Mouse (Mus musculus): ENCODE results near the gene Fam25c. TPM values are rescaled to one million over a fixed set of nuclear protein-coding genes. Genes with fewer than 3 reads are reported as not detected.

The Fam25c gene
- polyA plus RNA-seq, 1 experiment from 2014 or later, result not detected

GRCm38 (mm10) chr14:34382921-34383704, 27.9 kb upstream of the Fam25c start:
- Histone ChIP-seq H3K9ac (replicated peaks; ENCODE audit: low read depth, low read length) (no peak overlapping the region), H3K4me2 (replicated peaks; ENCODE audit: low read depth, low read length) (no peak overlapping the region), H3K27me3 (ENCODE audit: control insufficient read depth, insufficient read depth, low read length) (no peaks in the 10 kb centered on the region), H3K36me3 (ENCODE audit: control insufficient read depth, insufficient read depth, low read length) (no peaks in the 10 kb centered on the region), H3K27ac (ENCODE audit: low read length) (no peak overlapping the region), H3K9me3 (ENCODE audit: control insufficient read depth, low read depth, low read length) (no peaks in the 10 kb centered on the region), H3K4me1 (ENCODE audit: control insufficient read depth, insufficient read depth, low read length) (peaks cover 5% of the 10 kb centered on the region; the same call in 1 of the 2 replicates), H3K4me3 (ENCODE audit: low read depth, low read length) (no peak overlapping the region)
- WGBS, result 91% methylated on average over 9 of the region's 9 CpGs
- ATAC-seq (ENCODE audit: insufficient number of reproducible peaks, insufficient read depth, low FRiP score, low read depth), result no peak

GRCm38 (mm10) chr14:34378560-34379331, 23.5 kb upstream of the Fam25c start:
- no peaks in the 10 kb centered on the region for H3K9me3 ChIP-seq (ENCODE audit: control insufficient read depth, low read depth, low read length)
- H3K4me2 ChIP-seq (replicated peaks; ENCODE audit: low read depth, low read length), result no peak overlapping the region
- no peaks in the 10 kb centered on the region for H3K27me3 ChIP-seq (ENCODE audit: control insufficient read depth, insufficient read depth, low read length)
- WGBS, result 30% methylated on average over 11 of the region's 11 CpGs
- H3K27ac ChIP-seq (ENCODE audit: low read length), result peak overlapping the region; percentile 62; the same call in 1 of the 2 replicates
- H3K36me3 ChIP-seq (ENCODE audit: control insufficient read depth, insufficient read depth, low read length), result no peaks in the 10 kb centered on the region
- peak; percentile 59; the same call in 1 of the 2 replicates for ATAC-seq (ENCODE audit: insufficient number of reproducible peaks, insufficient read depth, low FRiP score, low read depth)
- peaks cover 15% of the 10 kb centered on the region; the same call in 1 of the 2 replicates for H3K4me1 ChIP-seq (ENCODE audit: control insufficient read depth, insufficient read depth, low read length)
- H3K4me3 ChIP-seq (ENCODE audit: low read depth, low read length), result no peak overlapping the region
- no peak overlapping the region for H3K9ac ChIP-seq (replicated peaks; ENCODE audit: low read depth, low read length)

- H3K4me2 ChIP-seq (replicated peaks; ENCODE audit: low read depth, low read length), result no peak overlapping the region
- H3K36me3 ChIP-seq (ENCODE audit: control insufficient read depth, insufficient read depth, low read length), result no peaks in the 10 kb centered on the region
- H3K27me3 ChIP-seq (ENCODE audit: control insufficient read depth, insufficient read depth, low read length), result no peaks in the 10 kb centered on the region
- WGBS, result 74% methylated on average over 4 of the region's 4 CpGs
- ATAC-seq (ENCODE audit: insufficient number of reproducible peaks, insufficient read depth, low FRiP score, low read depth), result no peak
- no peak overlapping the region for H3K4me3 ChIP-seq (ENCODE audit: low read depth, low read length)
- no peak overlapping the region for H3K27ac ChIP-seq (ENCODE audit: low read length)
- no peak overlapping the region for H3K9ac ChIP-seq (replicated peaks; ENCODE audit: low read depth, low read length)
- H3K4me1 ChIP-seq (ENCODE audit: control insufficient read depth, insufficient read depth, low read length), result peaks cover 16% of the 10 kb centered on the region; the same call in 1 of the 2 replicates
- H3K9me3 ChIP-seq (ENCODE audit: control insufficient read depth, low read depth, low read length), result no peaks in the 10 kb centered on the region
Measured at GRCm38 (mm10) chr14:34377121-34377520, 21.9 kb upstream of the Fam25c start.

- H3K4me1 ChIP-seq (ENCODE audit: control insufficient read depth, insufficient read depth, low read length), result peaks cover 16% of the 10 kb centered on the region; the same call in 1 of the 2 replicates
- no peak overlapping the region for H3K4me2 ChIP-seq (replicated peaks; ENCODE audit: low read depth, low read length)
- no peak overlapping the region for H3K9ac ChIP-seq (replicated peaks; ENCODE audit: low read depth, low read length)
- no peak overlapping the region for H3K27ac ChIP-seq (ENCODE audit: low read length)
- ATAC-seq (ENCODE audit: insufficient number of reproducible peaks, insufficient read depth, low FRiP score, low read depth), result no peak
- WGBS, result 83% methylated on average over 5 of the region's 5 CpGs
- H3K9me3 ChIP-seq (ENCODE audit: control insufficient read depth, low read depth, low read length), result no peaks in the 10 kb centered on the region
- no peaks in the 10 kb centered on the region for H3K27me3 ChIP-seq (ENCODE audit: control insufficient read depth, insufficient read depth, low read length)
- H3K36me3 ChIP-seq (ENCODE audit: control insufficient read depth, insufficient read depth, low read length), result no peaks in the 10 kb centered on the region
- no peak overlapping the region; the same call in 1 of the 2 replicates for H3K4me3 ChIP-seq (ENCODE audit: low read depth, low read length)
Measured at GRCm38 (mm10) chr14:34375941-34376340, 20.7 kb upstream of the Fam25c start.

GRCm38 (mm10) chr14:34375415-34375904, 20.2 kb upstream of the Fam25c start, which contains the start of gene Mmrn2:
TSS of gene Mmrn2 (plus strand) at chr14:34375465.
- no peaks in the 10 kb centered on the region for H3K27me3 ChIP-seq (ENCODE audit: control insufficient read depth, insufficient read depth, low read length)
- H3K4me3 ChIP-seq (ENCODE audit: low read depth, low read length), result no peak within 1 kb of the TSS; the same call in 1 of the 2 replicates
- no peak within 1 kb of the TSS; the same call in 1 of the 2 replicates for H3K9ac ChIP-seq (replicated peaks; ENCODE audit: low read depth, low read length)
- H3K9me3 ChIP-seq (ENCODE audit: control insufficient read depth, low read depth, low read length), result no peaks in the 10 kb centered on the region
- no peak for ATAC-seq (ENCODE audit: insufficient number of reproducible peaks, insufficient read depth, low FRiP score, low read depth)
- WGBS, result 82% methylated on average over 13 of the region's 13 CpGs
- H3K4me2 ChIP-seq (replicated peaks; ENCODE audit: low read depth, low read length), result no peak within 1 kb of the TSS; the same call in 1 of the 2 replicates
- H3K27ac ChIP-seq (ENCODE audit: low read length), result no peak within 1 kb of the TSS
- H3K4me1 ChIP-seq (ENCODE audit: control insufficient read depth, insufficient read depth, low read length), result peaks cover 16% of the 10 kb centered on the region; the same call in 1 of the 2 replicates
- H3K36me3 ChIP-seq (ENCODE audit: control insufficient read depth, insufficient read depth, low read length), result no peaks in the 10 kb centered on the region

GRCm38 (mm10) chr14:34374577-34374976, 19.3 kb upstream of the Fam25c start, which contains the start of gene Sncg:
TSS of gene Sncg (minus strand) at chr14:34374789.
- WGBS, result 10% methylated on average over 10 of the region's 10 CpGs
- no peaks in the 10 kb centered on the region for H3K36me3 ChIP-seq (ENCODE audit: control insufficient read depth, insufficient read depth, low read length)
- no peaks in the 10 kb centered on the region for H3K27me3 ChIP-seq (ENCODE audit: control insufficient read depth, insufficient read depth, low read length)
- no peaks in the 10 kb centered on the region for H3K9me3 ChIP-seq (ENCODE audit: control insufficient read depth, low read depth, low read length)
- no peak within 1 kb of the TSS; the same call in 1 of the 2 replicates for H3K4me3 ChIP-seq (ENCODE audit: low read depth, low read length)
- H3K27ac ChIP-seq (ENCODE audit: low read length), result no peak within 1 kb of the TSS
- peaks cover 16% of the 10 kb centered on the region; the same call in 1 of the 2 replicates for H3K4me1 ChIP-seq (ENCODE audit: control insufficient read depth, insufficient read depth, low read length)
- ATAC-seq (ENCODE audit: insufficient number of reproducible peaks, insufficient read depth, low FRiP score, low read depth), result no peak
- no peak within 1 kb of the TSS for H3K4me2 ChIP-seq (replicated peaks; ENCODE audit: low read depth, low read length)
- H3K9ac ChIP-seq (replicated peaks; ENCODE audit: low read depth, low read length), result no peak within 1 kb of the TSS; the same call in 1 of the 2 replicates

GRCm38 (mm10) chr14:34373581-34373980, 18.3 kb upstream of the Fam25c start:
- Histone ChIP-seq H3K9me3 (ENCODE audit: control insufficient read depth, low read depth, low read length) (no peaks in the 10 kb centered on the region), H3K27ac (ENCODE audit: low read length) (no peak overlapping the region), H3K4me2 (replicated peaks; ENCODE audit: low read depth, low read length) (no peak overlapping the region), H3K9ac (replicated peaks; ENCODE audit: low read depth, low read length) (no peak overlapping the region), H3K4me1 (ENCODE audit: control insufficient read depth, insufficient read depth, low read length) (peaks cover 11% of the 10 kb centered on the region; the same call in 1 of the 2 replicates), H3K27me3 (ENCODE audit: control insufficient read depth, insufficient read depth, low read length) (no peaks in the 10 kb centered on the region), H3K4me3 (ENCODE audit: low read depth, low read length) (no peak overlapping the region), H3K36me3 (ENCODE audit: control insufficient read depth, insufficient read depth, low read length) (no peaks in the 10 kb centered on the region)
- WGBS, result 80% methylated on average over 6 of the region's 6 CpGs
- no peak for ATAC-seq (ENCODE audit: insufficient number of reproducible peaks, insufficient read depth, low FRiP score, low read depth)

GRCm38 (mm10) chr14:34372646-34373045, 17.4 kb upstream of the Fam25c start:
- Histone ChIP-seq H3K36me3 (ENCODE audit: control insufficient read depth, insufficient read depth, low read length) (no peaks in the 10 kb centered on the region), H3K4me2 (replicated peaks; ENCODE audit: low read depth, low read length) (no peak overlapping the region), H3K27me3 (ENCODE audit: control insufficient read depth, insufficient read depth, low read length) (no peaks in the 10 kb centered on the region), H3K4me3 (ENCODE audit: low read depth, low read length) (no peak overlapping the region), H3K9ac (replicated peaks; ENCODE audit: low read depth, low read length) (no peak overlapping the region), H3K9me3 (ENCODE audit: control insufficient read depth, low read depth, low read length) (no peaks in the 10 kb centered on the region), H3K27ac (ENCODE audit: low read length) (no peak overlapping the region), H3K4me1 (ENCODE audit: control insufficient read depth, insufficient read depth, low read length) (peaks cover 11% of the 10 kb centered on the region; the same call in 1 of the 2 replicates)
- whole genome bisulfite sequencing, result 87% methylated on average over 6 of the region's 6 CpGs
- no peak for ATAC-seq (ENCODE audit: insufficient number of reproducible peaks, insufficient read depth, low FRiP score, low read depth)
